33 mouse cellular contexts compared by ENCODE assay signal in genomic region chr10:83753056-83753455, GRCm38 (mm10). TPM values are rescaled to one million over a fixed set of nuclear protein-coding genes. Genes with fewer than 3 reads are reported as not detected.
"Had no signal": no experiment of that assay in that cellular context is flagged by ENCODE, and none has a peak within 500 bp of the region (broad histone marks: within the 10 kb centered on the region; RNA-seq: fewer than 3 reads in every experiment).

No protein-coding gene starts in this region.

- ATAC-seq: liver, embryonic 12.5 days; liver, postnatal 0 days; lung, postnatal 0 days; midbrain, embryonic 13.5 days; midbrain, embryonic 15.5 days; midbrain, embryonic 16.5 days had no signal

- H3K27ac ChIP-seq: limb, embryonic 10.5 days; limb, embryonic 12.5 days; limb, embryonic 13.5 days; limb, embryonic 15.5 days; liver, embryonic 12.5 days; liver, embryonic 13.5 days; liver, embryonic 14.5 days; liver, embryonic 15.5 days; lung, embryonic 15.5 days; macrophage; midbrain, embryonic 10.5 days; midbrain, embryonic 12.5 days; midbrain, embryonic 13.5 days; midbrain, embryonic 15.5 days; neural tube, embryonic 12.5 days had no signal

- DNase-seq: left cerebral cortex, postnatal 4 days; liver; liver, embryonic 13.5 days; liver, postnatal 0 days; lung, adult 18-20 months; lung, adult 2 months; lung, embryonic 14.5 days; lung, postnatal 10 days; lung, postnatal 14 days; lung, postnatal 36 days; lung, postnatal 4 days; midbrain, embryonic 14.5 days had no signal

- H3K4me3 ChIP-seq: limb, embryonic 10.5 days; limb, embryonic 12.5 days; limb, embryonic 13.5 days; limb, embryonic 15.5 days; liver, embryonic 12.5 days; liver, embryonic 13.5 days; liver, embryonic 15.5 days; lung, embryonic 15.5 days; megakaryocyte, embryonic 14.5 days; midbrain, embryonic 10.5 days; midbrain, embryonic 12.5 days; midbrain, embryonic 13.5 days; midbrain, embryonic 15.5 days; myocyte; neural tube, embryonic 12.5 days had no signal

RNA-seq across cellular contexts. Expression of gene 1500009L16Rik, which starts 30.4 kb away (rescaled TPM):
- total RNA-seq: liver, adult 2 months; megakaryocyte-erythroid progenitor cell, adult 5-6 weeks; monocyte, adult 5-6 weeks had no signal
